Mouse (Mus musculus): ENCODE measurements around the gene Mxra8. TPM values are rescaled to one million over a fixed set of nuclear protein-coding genes. Genes with fewer than 3 reads are reported as not detected.

Mxra8 gene
- total RNA-seq, 2 experiments from 2014 or later = 27.4 to 33.7 TPM

Small RNA genes within 50 kb of the gene (microRNA-seq; reads per million reads assigned to microRNA genes)
- 0 reads per million in 2 experiments for gene Gm27743 (ENCODE audit: borderline number of aligned reads in 2 of 2)

Other genes starting within 250 kb of the Mxra8 start
- gene Slc35e2, start 238.3 kb upstream of the Mxra8 start, total RNA-seq (2021) = 1 to 10 TPM; 6.7 to 8.1 TPM
- 10 to 100 TPM; 32.1 to 34.2 TPM for gene Cdk11b, start 214.8 kb upstream of the Mxra8 start, total RNA-seq (2021)
- gene Gm10563, start 194.3 kb upstream of the Mxra8 start, total RNA-seq (2021) = not detected
- gene Mmp23, start 186.3 kb upstream of the Mxra8 start, total RNA-seq (2021) = 10 to 100 TPM in 1 of 2 experiments, 1 to 10 TPM in 1; 9.3 to 10.5 TPM
- gene Mib2, start 170.5 kb upstream of the Mxra8 start, total RNA-seq (2021) = 10 to 100 TPM; 25.3 to 29.9 TPM
- gene Fndc10, start 145.3 kb upstream of the Mxra8 start, total RNA-seq (2021) = 1 to 10 TPM; 1.2 to 1.6 TPM
- gene Ssu72, start 134.9 kb upstream of the Mxra8 start, total RNA-seq (2021) = 10 to 100 TPM; 43.5 to 45.6 TPM
- under 1 TPM; 0.19 to 0.42 TPM for gene Tmem240, start 104.9 kb upstream of the Mxra8 start, total RNA-seq (2021)
- gene Atad3a, start 78.6 kb upstream of the Mxra8 start, total RNA-seq (2021) = 10 to 100 TPM; 45.1 to 45.9 TPM
- 1 to 10 TPM; 6.6 to 7.9 TPM for gene Vwa1, start 65.0 kb upstream of the Mxra8 start, total RNA-seq (2021)
- gene Tmem88b, start 53.8 kb upstream of the Mxra8 start, total RNA-seq (2021) = 1 to 10 TPM in 1 of 2 experiments, under 1 TPM in 1; 0.64 to 1.3 TPM
- not detected for gene Ankrd65, start 49.2 kb upstream of the Mxra8 start, total RNA-seq (2021)
- 10 to 100 TPM; 77.8 to 81.1 TPM for gene Mrpl20, start 36.8 kb upstream of the Mxra8 start, total RNA-seq (2021)
- gene Ccnl2, start 27.2 kb upstream of the Mxra8 start, total RNA-seq (2021) = 10 to 100 TPM; 31.0 to 34.0 TPM
- 100 to 1,000 TPM; 114 to 116 TPM for gene Aurkaip1, start 8.4 kb upstream of the Mxra8 start, total RNA-seq (2021)
- 10 to 100 TPM; 46.2 to 54.2 TPM for gene Dvl1, start 7.7 kb downstream of the Mxra8 start, total RNA-seq (2021)
- under 1 TPM; 0.27 to 0.28 TPM for gene Tas1r3, start 23.7 kb downstream of the Mxra8 start, total RNA-seq (2021)
- 10 to 100 TPM in 1 of 2 experiments, 1 to 10 TPM in 1; 9.5 to 11.7 TPM for gene Cptp, start 29.8 kb downstream of the Mxra8 start, total RNA-seq (2021)
- gene Ints11, start 29.9 kb downstream of the Mxra8 start, total RNA-seq (2021) = 10 to 100 TPM; 15.7 to 18.8 TPM
- gene Pusl1, start 52.1 kb downstream of the Mxra8 start, total RNA-seq (2021) = 10 to 100 TPM; 12.7 to 13.1 TPM
- 10 to 100 TPM; 12.0 to 12.2 TPM for gene Acap3, start 52.1 kb downstream of the Mxra8 start, total RNA-seq (2021)
- gene Ube2j2, start 104.2 kb downstream of the Mxra8 start, total RNA-seq (2021) = 10 to 100 TPM; 49.4 to 56.0 TPM
- gene C1qtnf12, start 122.6 kb downstream of the Mxra8 start, total RNA-seq (2021) = 10 to 100 TPM; 15.6 to 16.0 TPM
- gene B3galt6, start 153.0 kb downstream of the Mxra8 start, total RNA-seq (2021) = 1 to 10 TPM; 2.2 to 2.4 TPM
- 10 to 100 TPM; 77.9 to 89.1 TPM for gene Sdf4, start 153.2 kb downstream of the Mxra8 start, total RNA-seq (2021)
- under 1 TPM; 0.27 to 0.39 TPM for gene Tnfrsf4, start 174.2 kb downstream of the Mxra8 start, total RNA-seq (2021)
- not detected for gene Tnfrsf18, start 186.5 kb downstream of the Mxra8 start, total RNA-seq (2021)
- gene Ttll10, start 219.7 kb downstream of the Mxra8 start, total RNA-seq (2021) = not detected